Mouse (Mus musculus) ES-E14 (cell line): ENCODE measurements at regions not wholly inside any gene's neighbourhood (a gene's known extent, or its start where the extent isn't known, plus 50 kb on each side); places are given as distances from the start of the nearest gene placed in this dataset.

Experiments used
- CHD2 ChIP-seq: IDR thresholded peaks from 2 replicates; pipeline ENCODE4 v1.6.1; 2014; ENCODE audit warnings: mild to moderate bottlenecking, low read depth, low read length, inconsistent platforms
- HCFC1 ChIP-seq: IDR thresholded peaks from 2 replicates; pipeline ENCODE4 v1.6.1; 2012; ENCODE audit warnings: low read length, inconsistent platforms, borderline replicate concordance; ENCODE audit not compliant: insufficient read depth
- MAFK ChIP-seq: IDR thresholded peaks from 2 replicates; pipeline ENCODE4 v1.6.1; 2014; ENCODE audit warnings: mild to moderate bottlenecking, low read depth, low read length, inconsistent platforms; ENCODE audit not compliant: insufficient read depth
- ZC3H11A ChIP-seq: IDR thresholded peaks from 2 replicates; pipeline ENCODE4 v1.6.1; 2012; ENCODE audit warnings: low read depth, mild to moderate bottlenecking, inconsistent platforms, low read length, borderline replicate concordance

- TF ChIP-seq HCFC1 (no peak), ZC3H11A (no peak), CHD2 (no peak), MAFK (no peak)
Measured at GRCm38 (mm10) chr8:64337356-64337755, 131.3 kb upstream of the Tll1 start.
